Mouse (Mus musculus): Measurements from ENCODE around the gene Arhgef15. TPM values are rescaled to one million over a fixed set of nuclear protein-coding genes. Genes with fewer than 3 reads are reported as not detected.
A peak's percentile ranks its signal among the peaks of the same experiment; 100 is the strongest.
"Not testable (repeated sequence)": the region's sequence is repeated elsewhere in the genome, so short reads cannot be mapped to it uniquely, and the experiment has no call there.

Arhgef15 gene
- polyA plus RNA-seq, 1 experiment from 2014 or later = 10.5 TPM

- Histone ChIP-seq H3K36me3 (no peaks in the 10 kb centered on the region), H3K4me3 (peak overlapping the region; percentile 43), H3K4me2 (replicated peaks) (peak overlapping the region; percentile 66), H3K9me3 (no peaks in the 10 kb centered on the region), H3K27ac (no peak overlapping the region), H3K4me1 (peaks cover 4% of the 10 kb centered on the region), H3K9ac (peak overlapping the region; percentile 63), H3K27me3 (replicated peaks) (no peaks in the 10 kb centered on the region)
- 5% methylated on average over 16 of the region's 16 CpGs for WGBS
- ATAC-seq (ENCODE audit: low FRiP score, low read depth) = peak; percentile 100
These were observed 17.6 kb downstream of the Arhgef15 start for GRCm38 (mm10) chr11:68939451-68940304.

DNA sequence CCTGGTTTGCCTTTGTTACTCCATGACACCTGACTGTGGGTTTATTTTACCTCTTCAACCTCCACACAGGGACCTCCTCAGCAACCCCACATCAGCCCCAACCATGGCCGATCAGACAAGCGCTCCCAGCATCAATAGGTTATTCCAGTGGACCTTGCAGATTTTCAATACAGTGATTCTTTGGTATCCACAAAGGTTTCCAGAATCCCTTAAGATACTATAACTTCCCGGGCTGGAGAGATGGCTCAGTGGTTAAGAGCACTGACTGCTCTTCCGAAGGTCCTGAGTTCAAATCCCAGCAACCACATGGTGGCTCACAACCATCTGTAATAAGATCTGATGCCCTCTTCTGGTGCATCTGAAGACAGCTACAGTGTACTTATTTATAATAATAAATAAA is 20.3 kb downstream of the Arhgef15 start:
- not testable (repeated sequence) for H3K4me1 ChIP-seq; H3K27me3 ChIP-seq (replicated peaks); H3K27ac ChIP-seq; H3K36me3 ChIP-seq; H3K4me3 ChIP-seq; H3K4me2 ChIP-seq (replicated peaks); H3K9me3 ChIP-seq; H3K9ac ChIP-seq; ATAC-seq (ENCODE audit: low FRiP score, low read depth)
- WGBS = 87% methylated on average over 4 of the region's 4 CpGs

DNA sequence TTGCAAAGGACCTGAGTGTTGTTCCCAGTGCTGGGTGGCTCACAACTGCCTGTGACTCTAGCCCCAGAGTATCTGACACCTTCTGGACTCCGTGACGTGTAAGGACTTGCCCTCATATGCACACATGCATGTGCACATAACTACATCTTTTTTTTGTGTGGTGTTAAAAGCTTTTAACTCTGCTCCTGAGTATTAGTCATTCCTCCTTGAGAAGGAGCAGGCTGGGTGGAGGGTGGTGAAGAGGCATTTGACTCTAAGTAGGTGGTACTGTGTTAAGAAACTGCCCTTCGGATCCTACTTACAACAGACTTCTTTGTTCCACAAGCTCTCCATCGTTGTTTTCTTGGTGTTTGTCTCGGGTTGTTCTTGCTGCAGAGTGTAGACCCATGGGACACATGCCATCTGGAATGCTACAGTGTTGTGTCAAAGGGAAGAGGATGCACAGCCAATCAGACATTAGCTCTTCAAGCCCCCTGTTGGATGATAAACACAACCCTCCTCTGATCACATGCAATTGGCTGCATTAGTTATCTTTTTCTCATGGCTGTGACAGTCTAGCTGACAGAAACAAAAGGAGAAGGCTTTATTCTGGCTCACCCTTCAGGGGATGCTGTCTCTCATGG is 23.3 kb downstream of the Arhgef15 start:
- Histone ChIP-seq H3K27me3 (replicated peaks) (no peaks in the 10 kb centered on the region), H3K4me2 (replicated peaks) (no peak overlapping the region), H3K4me1 (no peaks in the 10 kb centered on the region), H3K36me3 (no peaks in the 10 kb centered on the region), H3K4me3 (no peak overlapping the region), H3K9ac (no peak overlapping the region), H3K27ac (no peak overlapping the region), H3K9me3 (no peaks in the 10 kb centered on the region)
- WGBS = 75% methylated on average over 5 of the region's 5 CpGs
- ATAC-seq (ENCODE audit: low FRiP score, low read depth) = no peak

GRCm38 (mm10) chr11:68929947-68930346 is 27.3 kb downstream of the Arhgef15 start:
- no peaks in the 10 kb centered on the region for H3K36me3 ChIP-seq
- no peak overlapping the region for H3K27ac ChIP-seq
- WGBS = 84% methylated on average over 6 of the region's 6 CpGs
- ATAC-seq (ENCODE audit: low FRiP score, low read depth) = no peak
- no peak overlapping the region for H3K9ac ChIP-seq
- no peaks in the 10 kb centered on the region for H3K9me3 ChIP-seq
- no peak overlapping the region for H3K4me3 ChIP-seq
- no peaks in the 10 kb centered on the region for H3K4me1 ChIP-seq
- H3K27me3 ChIP-seq (replicated peaks) = no peaks in the 10 kb centered on the region
- H3K4me2 ChIP-seq (replicated peaks) = no peak overlapping the region

DNA sequence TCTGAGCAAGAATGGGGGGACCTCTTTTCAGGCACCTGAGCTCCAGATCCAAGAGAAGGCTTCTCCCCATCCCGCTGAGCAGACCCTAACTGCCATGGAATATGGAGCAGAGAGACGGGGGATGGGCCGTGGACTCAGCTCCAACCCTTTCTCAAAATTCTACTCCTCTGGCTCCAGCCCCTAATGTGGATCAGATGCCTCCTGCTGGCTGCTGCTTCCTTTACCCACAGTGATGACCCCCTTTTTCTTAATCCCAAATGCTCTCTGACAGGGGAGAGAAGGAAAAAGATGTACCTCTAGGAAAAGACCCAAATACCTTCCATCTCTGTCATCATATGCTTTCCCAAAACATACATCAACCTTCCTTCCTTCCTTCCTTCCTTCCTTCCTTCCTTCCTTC is 30.3 kb downstream of the Arhgef15 start, which contains the start of gene Odf4:
Gene Odf4 (minus strand): TSS at position 101 of the 400 bp plus-strand sequence.
- ATAC-seq (ENCODE audit: low FRiP score, low read depth) = no peak

GRCm38 (mm10) chr11:68924749-68925148 is 32.5 kb downstream of the Arhgef15 start:
- Histone ChIP-seq H3K4me1 (0 out of 2 replicates have a peak, but pooled peaks cover 2% of the 10 kb centered on the region), H3K36me3 (no peaks in the 10 kb centered on the region), H3K4me3 (no peak overlapping the region), H3K27me3 (replicated peaks) (no peaks in the 10 kb centered on the region), H3K9me3 (no peaks in the 10 kb centered on the region), H3K9ac (no peak overlapping the region), H3K27ac (no peak overlapping the region), H3K4me2 (replicated peaks) (no peak overlapping the region)
- no peak for ATAC-seq (ENCODE audit: low FRiP score, low read depth)
- WGBS = 82% methylated on average over 2 of the region's 2 CpGs

More for the DNA sequence above, 30.3 kb downstream of the Arhgef15 start, which contains the start of gene Odf4:
- H3K9me3 ChIP-seq = no peaks in the 10 kb centered on the region
- H3K9ac ChIP-seq = no peak within 1 kb of the TSS
- H3K36me3 ChIP-seq = no peaks in the 10 kb centered on the region
- no peak within 1 kb of the TSS for H3K4me2 ChIP-seq (replicated peaks)
- no peak within 1 kb of the TSS for H3K4me3 ChIP-seq
- H3K4me1 ChIP-seq = 0 out of 2 replicates have a peak, but pooled peaks cover 2% of the 10 kb centered on the region
- H3K27ac ChIP-seq = no peak within 1 kb of the TSS
- no peaks in the 10 kb centered on the region for H3K27me3 ChIP-seq (replicated peaks)
- WGBS = 82% methylated on average over 3 of the region's 3 CpGs

DNA sequence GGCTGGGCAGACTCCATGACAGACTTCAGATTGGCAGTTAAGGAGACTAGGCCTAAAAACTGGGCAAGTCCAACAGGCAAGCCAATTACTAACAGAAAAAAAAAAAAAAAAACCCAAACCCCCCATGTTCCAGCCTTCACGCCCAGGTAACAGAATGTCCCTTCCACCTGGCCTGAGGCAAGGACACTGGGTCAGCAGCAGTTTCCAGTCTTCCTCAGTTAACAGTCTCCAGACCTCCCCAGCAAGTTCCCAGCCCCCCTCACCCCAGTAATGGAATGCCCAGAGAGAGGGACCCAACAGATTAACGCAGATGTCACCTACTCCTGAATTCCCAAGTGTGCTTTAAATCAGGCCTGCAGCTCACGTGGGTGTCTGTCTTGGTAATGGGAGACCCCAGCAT is 34.1 kb downstream of the Arhgef15 start:
- no peak overlapping the region for H3K4me3 ChIP-seq
- H3K27ac ChIP-seq = no peak overlapping the region
- WGBS = 52% methylated on average over 3 of the region's 3 CpGs
- no peaks in the 10 kb centered on the region for H3K36me3 ChIP-seq
- H3K4me1 ChIP-seq = 0 out of 2 replicates have a peak, but pooled peaks cover 2% of the 10 kb centered on the region
- no peak overlapping the region for H3K9ac ChIP-seq
- H3K27me3 ChIP-seq (replicated peaks) = no peaks in the 10 kb centered on the region
- no peak for ATAC-seq (ENCODE audit: low FRiP score, low read depth)
- H3K4me2 ChIP-seq (replicated peaks) = no peak overlapping the region
- no peaks in the 10 kb centered on the region for H3K9me3 ChIP-seq

DNA sequence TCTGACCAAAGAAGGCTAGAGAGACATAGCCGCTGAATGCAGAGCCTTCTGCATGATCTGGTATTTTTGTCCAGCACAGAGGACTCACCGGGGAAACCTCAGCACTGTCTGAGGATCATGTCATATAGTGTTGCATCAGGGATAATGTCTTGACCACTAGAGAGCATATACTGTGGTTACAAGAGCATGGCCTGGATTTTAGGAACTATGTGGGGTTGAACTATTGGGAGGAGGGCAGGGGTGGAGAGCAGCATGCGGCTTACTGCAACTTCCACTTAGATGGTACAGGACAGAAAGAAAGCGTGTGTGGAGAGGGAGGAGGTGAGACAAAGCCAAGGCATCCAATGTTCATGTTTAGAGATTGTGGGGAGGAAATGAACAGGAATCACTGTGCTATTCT is 42.7 kb downstream of the Arhgef15 start:
- 87% methylated on average over 4 of the region's 4 CpGs for WGBS
- ATAC-seq (ENCODE audit: low FRiP score, low read depth) = no peak
- no peaks in the 10 kb centered on the region for H3K27me3 ChIP-seq (replicated peaks)

GRCm38 (mm10) chr11:68911531-68912177 is 45.6 kb downstream of the Arhgef15 start:
- no peaks in the 10 kb centered on the region for H3K27me3 ChIP-seq (replicated peaks)
- no peaks in the 10 kb centered on the region for H3K4me1 ChIP-seq
- peaks cover 11% of the 10 kb centered on the region for H3K36me3 ChIP-seq
- 49% methylated on average over 14 of the region's 14 CpGs for WGBS
- no peak overlapping the region for H3K27ac ChIP-seq
- no peak overlapping the region for H3K4me2 ChIP-seq (replicated peaks)
- H3K9me3 ChIP-seq = no peaks in the 10 kb centered on the region
- no peak overlapping the region for H3K9ac ChIP-seq
- ATAC-seq (ENCODE audit: low FRiP score, low read depth) = no peak
- no peak overlapping the region for H3K4me3 ChIP-seq

More for the DNA sequence above, 42.7 kb downstream of the Arhgef15 start:
- Histone ChIP-seq H3K4me3 (no peak overlapping the region), H3K27ac (no peak overlapping the region), H3K36me3 (no peaks in the 10 kb centered on the region), H3K4me2 (replicated peaks) (no peak overlapping the region), H3K9ac (no peak overlapping the region), H3K9me3 (no peaks in the 10 kb centered on the region), H3K4me1 (no peaks in the 10 kb centered on the region)

- H3K4me3 ChIP-seq = no peak overlapping the region
- ATAC-seq (ENCODE audit: low FRiP score, low read depth) = no peak
- no peak overlapping the region for H3K4me2 ChIP-seq (replicated peaks)
- WGBS = 51% methylated on average over 7 of the region's 7 CpGs
- H3K9me3 ChIP-seq = no peaks in the 10 kb centered on the region
- no peak overlapping the region for H3K27ac ChIP-seq
- peaks cover 37% of the 10 kb centered on the region for H3K36me3 ChIP-seq
- H3K9ac ChIP-seq = no peak overlapping the region
- H3K4me1 ChIP-seq = no peaks in the 10 kb centered on the region
- no peaks in the 10 kb centered on the region for H3K27me3 ChIP-seq (replicated peaks)
These were observed 48.3 kb downstream of the Arhgef15 start for GRCm38 (mm10) chr11:68908846-68909503.

DNA sequence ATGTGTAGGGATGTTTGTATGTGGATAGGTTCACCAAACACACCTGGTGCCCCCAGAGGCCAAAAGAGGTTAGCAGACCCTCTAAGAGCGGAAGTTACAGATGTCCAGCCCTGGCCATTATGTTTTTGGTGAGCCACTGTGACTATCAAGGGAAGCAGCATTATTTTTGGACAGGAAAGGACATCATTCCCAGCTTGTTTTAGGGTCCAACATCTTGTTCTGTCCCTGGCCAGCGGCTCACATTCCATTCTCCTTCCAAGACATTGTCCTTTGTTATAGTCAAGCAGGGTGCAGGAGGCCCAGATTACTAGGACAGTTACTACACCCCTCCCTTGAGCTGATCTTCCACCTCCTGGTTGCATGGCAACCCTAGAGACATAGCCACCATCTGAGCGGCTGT is 50.0 kb downstream of the Arhgef15 start:
- ATAC-seq (ENCODE audit: low FRiP score, low read depth) = no peak
- WGBS = 82% methylated on average over 3 of the region's 3 CpGs
- H3K27me3 ChIP-seq (replicated peaks) = no peaks in the 10 kb centered on the region
- H3K4me2 ChIP-seq (replicated peaks) = no peak overlapping the region
- no peak overlapping the region for H3K4me3 ChIP-seq
- peaks cover 8% of the 10 kb centered on the region for H3K4me1 ChIP-seq
- H3K36me3 ChIP-seq = peaks cover 50% of the 10 kb centered on the region
- no peak overlapping the region for H3K9ac ChIP-seq
- H3K27ac ChIP-seq = no peak overlapping the region
- H3K9me3 ChIP-seq = no peaks in the 10 kb centered on the region

DNA sequence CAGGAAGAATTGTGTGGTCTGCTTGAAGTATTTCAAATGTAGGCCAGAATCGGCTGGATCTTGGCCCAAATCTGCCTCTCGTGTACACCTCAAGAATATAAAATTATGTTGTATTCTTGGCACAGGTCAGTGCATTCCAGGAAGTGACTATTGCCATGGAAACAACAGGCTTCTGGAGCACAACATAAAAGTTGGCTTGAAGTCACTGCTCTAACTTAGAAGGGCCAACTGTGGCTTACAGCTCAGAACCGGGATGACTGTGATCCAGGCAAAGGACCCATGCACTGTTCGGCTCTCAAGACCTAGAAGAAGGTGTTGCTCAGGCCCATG is 50.9 kb downstream of the Arhgef15 start:
- Histone ChIP-seq H3K9me3 (no peaks in the 10 kb centered on the region), H3K27me3 (replicated peaks) (no peaks in the 10 kb centered on the region), H3K36me3 (peaks cover 50% of the 10 kb centered on the region), H3K9ac (no peak overlapping the region), H3K4me3 (no peak overlapping the region), H3K27ac (no peak overlapping the region), H3K4me1 (peaks cover 8% of the 10 kb centered on the region), H3K4me2 (replicated peaks) (no peak overlapping the region)
- 84% methylated on average over 4 of the region's 4 CpGs for WGBS
- ATAC-seq (ENCODE audit: low FRiP score, low read depth) = no peak
